Comparison of ENCODE assay signal across 8 mouse cellular contexts in genomic region chr2:163202884-163203634, GRCm38 (mm10). TPM values are rescaled to one million over a fixed set of nuclear protein-coding genes. Genes with fewer than 3 reads are reported as not detected.
DNase-seq lines count a peak whose midpoint lies in the region; ATAC-seq lines count a peak whose summit lies in the region.

Gene Tox2, plus strand, starts transcription at chr2:163203125.

- H3K27ac ChIP-seq in embryonic facial prominence, embryonic 11.5 days (replicated peaks; ENCODE audit: low read depth, low read length), result no peak within 1 kb of the TSS
- H3K27ac ChIP-seq in heart, embryonic 14.5 days (replicated peaks in 1 of 2; ENCODE audit: control insufficient read depth in 1 of 2, insufficient read depth in 1 of 2, low read depth in 2 of 2, low read length in 2 of 2), result peak within 1 kb of the TSS; percentile 9 to 69
- H3K27ac ChIP-seq in limb, embryonic 15.5 days, result no peak within 1 kb of the TSS
- peak within 1 kb of the TSS; percentile 77 for H3K27ac ChIP-seq in midbrain, embryonic 14.5 days (replicated peaks; ENCODE audit: low read depth, low read length)

- peak within 1 kb of the TSS; percentile 89 for H3K4me2 ChIP-seq in embryonic facial prominence, embryonic 11.5 days (ENCODE audit: low read depth, low read length)
- peak within 1 kb of the TSS; percentile 96 for H3K4me2 ChIP-seq in heart, embryonic 14.5 days (ENCODE audit: low read length)
- H3K4me2 ChIP-seq in limb, embryonic 15.5 days, result peak within 1 kb of the TSS; percentile 93
- H3K4me2 ChIP-seq in midbrain, embryonic 14.5 days (ENCODE audit: low read length), result peak within 1 kb of the TSS; percentile 81

- peaks cover 4% of the 10 kb centered on the region; the same call in 1 of the 2 replicates for H3K4me1 ChIP-seq in embryonic facial prominence, embryonic 11.5 days (ENCODE audit: control insufficient read depth, insufficient read depth, low read length)
- peaks cover 6 to 29% of the 10 kb centered on the region in 2 experiments; a peak in 3 of 4 replicates for H3K4me1 ChIP-seq in heart, embryonic 14.5 days (ENCODE audit: control insufficient read depth in 2 of 2, insufficient read depth in 2 of 2, low read length in 2 of 2)
- peaks cover 30% of the 10 kb centered on the region for H3K4me1 ChIP-seq in limb, embryonic 15.5 days
- peaks cover 17% of the 10 kb centered on the region for H3K4me1 ChIP-seq in midbrain, embryonic 14.5 days (ENCODE audit: control insufficient read depth, insufficient read depth, low read length)

- ATAC-seq in embryonic facial prominence, embryonic 11.5 days (replicated peaks; ENCODE audit: insufficient number of reproducible peaks, low FRiP score, low TSS enrichment, low read depth), result peak; percentile 82
- peak; percentile 87 for ATAC-seq in heart, embryonic 14.5 days (ENCODE audit: insufficient number of reproducible peaks, insufficient read depth, low FRiP score, low read depth)
- ATAC-seq in limb, embryonic 15.5 days (ENCODE audit: insufficient number of reproducible peaks, low FRiP score, low TSS enrichment, low read depth), result peak; percentile 57; the same call in 1 of the 2 replicates
- ATAC-seq in midbrain, embryonic 14.5 days (ENCODE audit: low FRiP score, low TSS enrichment), result peak; percentile 86

- H3K9me3 ChIP-seq in embryonic facial prominence, embryonic 11.5 days (replicated peaks; ENCODE audit: control insufficient read depth, low read length), result no peaks in the 10 kb centered on the region
- peaks cover 5% of the 10 kb centered on the region; the same call in 1 of the 2 replicates for H3K9me3 ChIP-seq in heart, embryonic 14.5 days (ENCODE audit: control insufficient read depth, low read length)
- peaks cover 7% of the 10 kb centered on the region for H3K9me3 ChIP-seq in limb, embryonic 15.5 days
- H3K9me3 ChIP-seq in midbrain, embryonic 14.5 days (ENCODE audit: control insufficient read depth, low read length), result 0 out of 2 replicates have a peak, but pooled peaks cover 9% of the 10 kb centered on the region

- H3K9ac ChIP-seq in embryonic facial prominence, embryonic 11.5 days (replicated peaks; ENCODE audit: low read length), result peak within 1 kb of the TSS; percentile 68
- peak within 1 kb of the TSS; percentile 69 for H3K9ac ChIP-seq in heart, embryonic 14.5 days (ENCODE audit: low read length)
- peak within 1 kb of the TSS; percentile 40; the same call in 1 of the 2 replicates for H3K9ac ChIP-seq in limb, embryonic 15.5 days
- H3K9ac ChIP-seq in midbrain, embryonic 14.5 days (replicated peaks; ENCODE audit: low read length), result peak within 1 kb of the TSS; percentile 76

- peak; percentile 60 for DNase-seq in ovary, adult 18-20 months (ENCODE audit: low spot score)
- no peak for DNase-seq in ovary, postnatal 10 days (ENCODE audit: low spot score)
- peak; percentile 78 for DNase-seq in embryonic facial prominence, embryonic 11.5 days (ENCODE audit: low spot score)
- peak; percentile 71 for DNase-seq in kidney, postnatal 10 days
- peak; percentile 87 for DNase-seq in midbrain, embryonic 14.5 days
- peak; percentile 77 for DNase-seq in testis, postnatal 10 days (ENCODE audit: low spot score)

- peaks cover 34% of the 10 kb centered on the region for H3K27me3 ChIP-seq in embryonic facial prominence, embryonic 11.5 days (ENCODE audit: control insufficient read depth, insufficient read depth, low read length)
- H3K27me3 ChIP-seq in heart, embryonic 14.5 days (ENCODE audit: control insufficient read depth, insufficient read depth, low read length), result peaks cover 41% of the 10 kb centered on the region
- H3K27me3 ChIP-seq in limb, embryonic 15.5 days, result peaks cover 49% of the 10 kb centered on the region
- H3K27me3 ChIP-seq in midbrain, embryonic 14.5 days (ENCODE audit: control insufficient read depth, insufficient read depth, low read length), result 0 out of 2 replicates have a peak, but pooled peaks cover 10% of the 10 kb centered on the region

- no peaks in the 10 kb centered on the region for H3K36me3 ChIP-seq in embryonic facial prominence, embryonic 11.5 days (replicated peaks; ENCODE audit: control insufficient read depth, insufficient read depth, low read depth, low read length)
- no peaks in the 10 kb centered on the region for H3K36me3 ChIP-seq in heart, embryonic 14.5 days (ENCODE audit: control insufficient read depth, insufficient read depth, low read length)
- no peaks in the 10 kb centered on the region for H3K36me3 ChIP-seq in limb, embryonic 15.5 days
- H3K36me3 ChIP-seq in midbrain, embryonic 14.5 days (ENCODE audit: control insufficient read depth, insufficient read depth, low read length), result no peaks in the 10 kb centered on the region

- H3K4me3 ChIP-seq in embryonic facial prominence, embryonic 11.5 days (ENCODE audit: low read depth, low read length), result peak within 1 kb of the TSS; percentile 58
- peak within 1 kb of the TSS; percentile 53 to 58 for H3K4me3 ChIP-seq in heart, embryonic 14.5 days (ENCODE audit: control insufficient read depth in 1 of 2, insufficient read depth in 1 of 2, low read depth in 1 of 2, low read length in 2 of 2)
- peak within 1 kb of the TSS; percentile 52 for H3K4me3 ChIP-seq in limb, embryonic 15.5 days
- peak within 1 kb of the TSS; percentile 61 for H3K4me3 ChIP-seq in midbrain, embryonic 14.5 days (replicated peaks; ENCODE audit: low read depth, low read length)

- WGBS in embryonic facial prominence, embryonic 11.5 days, result under 1% methylated on average over 77 of the region's 79 CpGs
- under 1% methylated on average over 56 of the region's 79 CpGs for WGBS in heart, embryonic 14.5 days
- 1% methylated on average over 74 of the region's 79 CpGs for WGBS in limb, embryonic 15.5 days
- WGBS in midbrain, embryonic 14.5 days, result under 1% methylated on average over 75 of the region's 79 CpGs

RNA-seq across cellular contexts. Expression of gene Tox2, which starts in this region (rescaled TPM):
- polyA plus RNA-seq in embryonic facial prominence, embryonic 11.5 days (2014; fragmentation: Nextera tagmentation; extraction: Ambion mirVana), result 10.8 and 13.2 TPM in 2 replicates
- polyA plus RNA-seq in heart, embryonic 14.5 days (2014; fragmentation: Nextera tagmentation; extraction: Ambion mirVana), result 3.8 TPM in 2 replicates
- 4.4 and 5.2 TPM in 2 replicates for polyA plus RNA-seq in limb, embryonic 15.5 days (2015; fragmentation: Nextera tagmentation; extraction: Ambion mirVana)
- 36.7 and 46.8 TPM in 2 replicates for polyA plus RNA-seq in midbrain, embryonic 14.5 days (2014; fragmentation: Nextera tagmentation; extraction: Ambion mirVana)

Comparison
In these comparisons a context has a peak if more than half of its experiments do, and no peak if none do; other contexts are left out.
1. H3K27ac ChIP-seq: peak in heart, embryonic 14.5 days (2 of 2) and midbrain, embryonic 14.5 days (single experiment); none in embryonic facial prominence, embryonic 11.5 days (single experiment) and limb, embryonic 15.5 days (single experiment).
2. Peak in every context shown above with its lines, with median percentiles within 50 percentile points of each other: ATAC-seq, H3K4me2 ChIP-seq, H3K4me3 ChIP-seq and H3K9ac ChIP-seq.